In the genomic region with DNA sequence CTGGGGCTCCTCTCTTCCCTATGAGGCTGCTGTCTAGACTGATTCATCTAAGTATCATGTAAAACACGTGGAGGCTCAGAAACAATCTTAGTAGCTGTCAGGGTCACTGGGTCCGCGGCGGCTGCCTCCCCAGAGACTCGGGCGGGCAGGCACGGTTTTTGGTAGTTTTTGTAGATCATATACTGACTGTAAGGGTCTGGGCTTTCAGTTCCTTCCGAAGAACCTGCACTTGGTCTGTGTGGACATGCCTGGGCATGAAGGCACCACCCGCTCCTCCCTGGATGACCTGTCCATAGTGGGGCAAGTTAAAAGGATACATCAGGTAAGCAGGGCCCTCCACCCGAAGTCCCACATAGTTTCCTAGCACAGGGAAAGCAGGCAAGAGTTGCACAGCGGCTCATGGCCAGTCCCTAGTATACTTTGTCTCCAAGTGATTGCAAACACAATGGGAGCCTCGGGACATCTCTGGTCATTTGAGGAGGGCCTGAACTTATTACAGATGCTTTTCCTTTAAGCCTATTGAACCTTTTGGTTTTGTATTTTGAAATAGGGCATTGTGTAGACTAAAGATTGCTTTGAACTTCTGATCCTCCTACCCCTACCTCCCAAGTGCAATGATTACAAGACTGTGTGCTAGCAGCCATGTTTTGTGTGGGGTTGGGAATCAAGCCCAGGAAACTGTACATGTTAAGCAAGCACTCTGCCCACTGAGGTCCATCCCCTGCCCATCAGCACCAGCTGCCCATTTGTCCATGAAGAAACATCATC, we compare ENCODE assay signal across 24 mouse cellular contexts. TPM values are rescaled to one million over a fixed set of nuclear protein-coding genes. Genes with fewer than 3 reads are reported as not detected.
"Had no signal": no experiment of that assay in that cellular context is flagged by ENCODE, and none has a peak within 500 bp of the region (broad histone marks: within the 10 kb centered on the region; RNA-seq: fewer than 3 reads in every experiment).

No protein-coding gene starts in this region.

- DNase-seq: kidney, adult 8-10 months; kidney, postnatal 10 days; kidney, postnatal 36 days; liver; lung, adult 18-20 months; lung, postnatal 10 days; lung, postnatal 36 days; midbrain, embryonic 14.5 days; right cerebral cortex, postnatal 14 days; right cerebral cortex, postnatal 4 days; thymus, adult 18-20 months; thymus, postnatal 4 days had no signal

- H3K27me3 ChIP-seq: kidney, embryonic 15.5 days; limb, embryonic 13.5 days; liver, embryonic 12.5 days; liver, embryonic 15.5 days; lung, embryonic 15.5 days had no signal

- H3K27ac ChIP-seq: kidney, embryonic 15.5 days; limb, embryonic 10.5 days; limb, embryonic 13.5 days; liver, embryonic 12.5 days; liver, embryonic 15.5 days; lung, embryonic 15.5 days; stomach, postnatal 0 days had no signal

- H3K9me3 ChIP-seq: kidney, embryonic 15.5 days; limb, embryonic 10.5 days; limb, embryonic 13.5 days; liver, embryonic 12.5 days; liver, embryonic 15.5 days; lung, embryonic 15.5 days; megakaryocyte, embryonic 14.5 days had no signal

- H3K36me3 ChIP-seq: liver, embryonic 12.5 days; liver, embryonic 15.5 days; lung, embryonic 15.5 days had no signal

- H3K4me1 ChIP-seq: kidney, embryonic 15.5 days; limb, embryonic 10.5 days; limb, embryonic 13.5 days; liver, embryonic 12.5 days; liver, embryonic 15.5 days; lung, embryonic 15.5 days had no signal

- H3K4me3 ChIP-seq: kidney, embryonic 15.5 days; limb, embryonic 10.5 days; limb, embryonic 13.5 days; liver, embryonic 12.5 days; liver, embryonic 15.5 days; lung, embryonic 15.5 days; megakaryocyte, embryonic 14.5 days had no signal

RNA-seq across cellular contexts. Expression of gene Dnase1l3, which starts 46.7 kb away (rescaled TPM):
- total RNA-seq: left cerebral cortex, adult 18-20 months; left cerebral cortex, postnatal 25 days; midbrain, postnatal 0 days had no signal
- polyA plus RNA-seq: limb, embryonic 10.5 days; neural tube, embryonic 11.5 days had no signal
